Mouse (Mus musculus) cerebellum, adult 11 months (tissue): ENCODE data around the gene Igsf9.

Source experiments
- DNase-seq: peaks from one replicate; pipeline ENCODE4 v3.0.0; 2022

Igsf9 gene

GRCm38 (mm10) chr1:172481540-172482280 lies at the start of gene Igsf9:
Gene Igsf9, plus strand, starts transcription at chr1:172481788.
- DNase-seq = peak; percentile 71

GRCm38 (mm10) chr1:172431836-172432586 lies 49.6 kb upstream of the Igsf9 start:
- no peak for DNase-seq

DNA sequence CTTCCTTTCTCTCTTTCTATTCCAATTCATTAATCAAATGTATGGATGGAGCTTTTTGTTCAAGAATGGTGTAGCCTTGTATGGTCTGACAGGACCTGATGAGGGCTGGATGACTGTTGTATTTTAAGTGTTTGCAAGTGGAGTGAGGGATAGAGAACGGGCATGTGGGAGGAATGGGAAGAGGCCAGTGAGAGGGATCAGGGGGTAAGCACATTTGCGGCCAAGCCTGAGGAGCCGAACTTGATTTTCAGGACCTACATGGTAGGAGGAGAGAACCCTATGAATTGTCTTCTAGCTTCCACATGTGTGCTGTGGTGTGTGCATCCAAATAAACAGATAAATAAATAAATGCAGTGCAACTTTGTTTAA lies 49.0 kb upstream of the Igsf9 start:
- DNase-seq = no peak

DNA sequence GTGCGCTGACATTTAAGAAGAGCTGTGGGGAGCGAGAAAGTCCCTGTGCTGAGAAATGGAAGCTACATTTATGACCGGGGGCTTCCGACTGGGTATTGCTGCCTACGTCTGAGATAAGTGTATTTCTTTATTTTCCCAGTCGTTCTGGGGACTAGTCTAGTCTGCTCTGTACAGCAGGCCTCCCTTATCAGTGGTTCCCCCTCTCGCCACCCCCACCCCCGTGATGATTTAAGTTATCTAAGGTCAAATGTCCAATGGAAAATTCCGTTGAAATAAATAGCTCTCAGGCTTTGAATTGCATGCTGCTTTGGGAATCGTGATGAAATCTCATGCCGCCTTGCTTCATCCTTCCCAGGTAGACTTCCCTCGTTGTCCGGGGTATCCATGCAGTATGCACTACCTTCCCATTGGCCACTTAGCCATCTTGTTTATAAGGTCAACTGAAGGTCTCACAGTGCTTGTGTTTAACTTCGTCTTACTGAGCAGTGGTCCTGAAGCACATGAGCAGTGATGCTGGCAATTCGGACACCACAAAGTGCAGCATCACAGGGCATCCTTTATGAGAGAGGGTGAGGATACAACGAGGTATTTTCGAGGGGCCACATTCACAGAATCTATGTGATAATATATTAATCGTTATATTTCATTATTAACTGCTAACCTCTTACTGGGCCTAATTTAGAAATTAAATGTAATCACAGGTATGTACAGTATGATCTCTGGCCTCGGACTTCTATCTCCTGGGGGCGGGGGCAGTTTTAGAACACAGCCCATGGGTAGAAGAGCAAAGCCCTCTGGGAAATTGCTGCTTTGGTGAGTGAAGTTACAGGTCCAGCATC lies 48.4 kb upstream of the Igsf9 start:
- no peak for DNase-seq

DNA sequence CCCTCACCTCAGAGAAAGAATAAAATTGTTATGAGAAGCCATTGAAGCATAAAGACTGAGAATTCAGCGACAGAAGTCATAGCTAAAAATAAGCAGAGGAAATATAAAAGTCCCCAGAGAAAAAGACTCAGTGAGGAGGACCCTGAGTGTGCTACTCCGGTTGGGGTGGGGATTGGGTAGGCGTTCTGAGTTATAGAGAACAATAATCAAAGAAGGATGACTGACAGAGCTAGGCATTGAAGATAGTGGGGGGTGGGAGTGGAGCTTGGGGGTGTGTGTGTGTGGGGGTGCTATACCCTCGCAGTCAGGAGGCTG lies 47.8 kb upstream of the Igsf9 start:
- no peak for DNase-seq

GRCm38 (mm10) chr1:172436785-172437184 lies 44.8 kb upstream of the Igsf9 start:
- no peak for DNase-seq

- no peak for DNase-seq
Measured at GRCm38 (mm10) chr1:172438621-172439020, 43.0 kb upstream of the Igsf9 start.

DNA sequence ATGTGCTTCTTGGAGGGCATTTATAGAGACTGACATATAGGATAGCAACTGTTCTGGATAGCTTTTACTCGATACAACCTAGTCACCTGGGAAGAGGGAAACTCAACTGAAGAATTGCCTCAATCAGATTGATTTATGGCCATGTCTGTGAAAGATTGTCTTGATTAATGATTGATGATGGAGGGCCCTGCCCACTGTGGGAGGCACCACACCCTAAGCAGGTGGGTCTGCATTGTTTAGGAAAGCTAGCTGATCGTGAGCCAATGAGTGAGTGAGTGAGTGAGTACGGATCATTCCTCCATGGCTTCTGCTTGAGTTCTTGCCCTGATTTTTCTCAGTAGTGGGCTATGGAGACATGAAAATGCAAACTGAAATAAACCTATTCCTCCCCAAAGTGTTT lies 41.1 kb upstream of the Igsf9 start:
- DNase-seq = no peak

- DNase-seq = no peak
Measured at GRCm38 (mm10) chr1:172441935-172442445, 39.6 kb upstream of the Igsf9 start.

- DNase-seq = no peak
Measured at GRCm38 (mm10) chr1:172450226-172450625, 31.4 kb upstream of the Igsf9 start.

DNA sequence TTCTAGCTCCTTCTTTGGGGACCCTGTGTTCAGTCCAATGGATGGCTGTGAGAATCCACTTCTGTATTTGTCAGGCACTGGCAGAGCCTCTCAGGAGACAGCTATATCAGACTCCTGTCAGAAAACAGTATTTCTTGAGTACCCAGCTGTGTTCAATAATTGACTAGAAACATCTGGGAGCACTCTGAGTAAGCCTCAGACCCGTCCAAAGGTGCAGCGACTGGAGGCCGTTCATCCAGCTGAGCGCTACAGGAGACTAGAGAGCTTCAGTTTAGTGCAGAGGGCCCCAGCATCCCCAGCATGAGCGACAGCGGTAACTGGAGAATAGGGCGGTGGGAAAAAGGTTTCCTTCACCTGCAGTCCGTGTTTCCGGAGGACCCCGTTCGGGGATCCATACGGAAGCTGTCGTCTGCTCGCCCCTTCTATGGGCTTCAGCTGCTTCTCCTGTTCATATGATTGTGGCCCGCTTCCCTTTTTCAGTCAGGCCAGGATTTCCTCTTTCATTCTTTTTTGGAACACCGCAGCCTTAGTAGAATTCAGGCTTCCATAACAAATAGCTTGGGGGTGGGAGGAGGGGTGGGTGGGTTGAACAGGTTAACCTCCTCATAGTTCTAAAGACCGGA lies 30.6 kb upstream of the Igsf9 start:
- no peak for DNase-seq

DNA sequence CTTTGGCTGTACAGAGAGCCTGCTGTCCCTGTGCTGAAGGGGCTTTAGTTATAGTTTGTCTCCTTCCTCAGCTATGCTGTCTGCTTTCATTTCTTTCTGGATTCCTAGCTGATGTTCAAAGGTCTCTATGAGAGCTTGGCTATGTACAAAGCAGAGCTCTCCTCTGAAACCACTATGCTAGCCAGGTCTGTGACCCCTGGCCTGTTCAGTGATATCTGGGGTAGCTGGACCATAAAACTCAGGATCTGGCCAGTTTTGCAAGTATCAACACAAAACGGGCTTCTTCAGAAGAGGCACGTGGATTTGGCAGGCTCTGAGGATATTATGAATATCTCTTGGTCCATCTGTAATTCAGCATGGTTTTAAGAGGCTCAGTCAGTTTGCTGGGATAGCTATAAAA lies 28.7 kb upstream of the Igsf9 start:
- no peak for DNase-seq

- no peak for DNase-seq
Measured at GRCm38 (mm10) chr1:172453810-172454209, 27.8 kb upstream of the Igsf9 start.

DNA sequence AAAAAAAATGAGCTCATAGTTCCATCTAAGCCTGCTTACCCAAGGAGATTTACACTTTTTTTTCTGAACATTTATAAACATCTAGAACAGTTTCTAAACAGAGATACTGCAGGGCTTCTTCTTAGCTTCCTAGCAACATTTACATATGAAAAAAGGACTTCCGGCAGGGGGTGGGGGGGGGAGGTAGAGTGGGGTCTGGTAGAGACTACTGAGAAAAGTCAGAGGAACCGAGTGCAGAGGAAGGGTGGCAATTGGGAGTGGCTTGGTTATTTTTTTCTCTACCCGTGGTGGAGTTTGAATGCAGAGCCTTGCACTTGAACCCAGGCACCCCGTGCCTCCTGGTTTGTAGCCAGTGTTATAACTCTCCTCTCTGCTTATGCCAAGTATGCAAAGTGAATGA lies 26.2 kb upstream of the Igsf9 start:
- no peak for DNase-seq

GRCm38 (mm10) chr1:172456001-172456677 lies 25.4 kb upstream of the Igsf9 start:
- no peak for DNase-seq

GRCm38 (mm10) chr1:172457196-172457595 lies 24.4 kb upstream of the Igsf9 start:
- no peak for DNase-seq

DNA sequence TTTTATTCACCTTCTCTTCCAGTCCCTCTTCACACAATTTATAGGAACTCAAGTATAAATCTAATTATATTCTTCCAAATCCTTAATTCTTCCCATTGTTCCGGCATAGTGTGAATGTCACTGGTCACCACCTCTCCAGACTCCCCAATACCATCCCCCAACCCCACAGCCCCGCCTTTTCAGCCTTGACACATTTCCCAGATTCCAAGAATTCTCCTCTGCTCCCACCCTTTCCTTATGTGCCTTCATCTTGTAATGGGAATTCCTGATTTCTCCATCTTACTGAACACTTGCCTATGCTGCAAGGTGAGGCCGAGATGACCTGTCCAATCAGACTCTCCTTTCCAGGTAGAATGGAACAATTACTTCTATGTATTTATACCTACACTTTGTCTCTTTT lies 23.5 kb upstream of the Igsf9 start:
- no peak for DNase-seq

- no peak for DNase-seq
Measured at GRCm38 (mm10) chr1:172461602-172462001, 20.0 kb upstream of the Igsf9 start.

DNA sequence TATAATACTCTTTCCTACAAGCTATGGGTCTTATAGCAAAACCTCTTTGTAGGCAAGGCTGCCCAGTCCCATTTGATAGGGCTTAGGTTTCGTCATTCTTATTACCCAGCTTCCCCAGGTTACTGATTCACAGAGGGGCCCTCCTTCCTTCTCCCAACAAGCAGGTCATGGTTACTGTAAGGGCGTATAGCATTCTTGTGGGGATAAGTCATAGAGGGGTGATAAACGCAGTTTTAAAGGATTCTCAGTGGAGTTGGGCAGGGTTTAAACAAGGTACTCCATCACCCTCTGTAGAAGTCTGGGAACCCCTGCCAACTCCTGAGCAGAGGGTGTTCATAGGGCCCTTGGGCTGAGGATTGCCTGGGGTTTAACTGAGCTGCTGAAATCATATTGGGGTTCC lies 19.1 kb upstream of the Igsf9 start:
- no peak for DNase-seq

DNA sequence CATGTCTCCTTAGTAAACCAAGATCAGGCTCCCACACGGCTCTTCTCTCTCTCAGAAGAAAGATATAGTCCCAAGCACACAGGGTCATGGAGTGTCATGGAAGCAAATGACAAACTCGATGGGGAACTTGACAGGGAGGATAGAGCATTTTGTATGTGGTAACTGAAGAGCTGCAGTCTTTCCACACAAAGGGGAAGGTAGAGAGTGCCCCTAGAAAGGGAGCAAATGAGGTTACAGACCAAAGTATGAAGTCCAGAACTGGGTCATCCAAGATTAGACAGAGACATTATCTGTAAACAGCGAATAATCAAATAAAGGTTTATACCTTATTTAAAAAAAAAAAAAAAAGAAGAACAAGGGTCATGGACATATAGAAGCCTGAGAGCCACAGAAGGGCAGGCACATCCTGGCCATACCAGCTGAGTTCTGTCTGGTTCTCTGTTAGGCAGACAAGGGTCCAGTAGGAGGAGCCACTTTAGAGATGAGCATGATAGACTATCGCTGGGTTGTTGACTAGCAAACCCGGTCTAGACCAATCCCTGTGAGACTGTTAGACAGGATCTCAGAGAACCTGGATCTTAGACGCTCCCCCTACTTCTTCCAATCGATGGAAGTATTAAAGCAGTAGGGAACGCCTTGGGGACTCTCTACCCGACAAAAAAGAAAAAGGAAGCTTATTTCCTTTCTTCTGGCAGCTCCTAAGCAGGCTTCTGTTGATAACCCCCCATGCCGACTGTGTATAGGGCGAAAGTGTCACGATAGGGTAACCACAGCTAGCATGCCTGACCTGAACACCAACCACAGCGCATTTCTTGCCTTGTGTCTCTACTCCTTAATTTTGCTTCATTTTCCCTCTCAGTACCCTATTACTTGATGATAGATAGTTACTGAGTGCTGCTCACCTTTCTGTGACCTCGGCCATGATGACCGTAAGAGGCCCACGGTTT lies 17.9 kb upstream of the Igsf9 start:
- DNase-seq = no peak

- DNase-seq = no peak
Measured at GRCm38 (mm10) chr1:172468301-172468877, 13.2 kb upstream of the Igsf9 start.
